Mouse (Mus musculus): ENCODE data around the gene Atg2b. TPM values are rescaled to one million over a fixed set of nuclear protein-coding genes. Genes with fewer than 3 reads are reported as not detected.

The Atg2b gene
- 6.5 TPM for polyA plus RNA-seq (2017; shearing (Covaris generic))

GRCm38 (mm10) chr12:105685001-105685691, at the start of gene Atg2b:
Gene Atg2b, minus strand, starts transcription at chr12:105685211.

GRCm38 (mm10) chr12:105705799-105706487, 20.9 kb upstream of the Atg2b start, which contains the start of gene Ak7:
Gene Ak7, plus strand, starts transcription at chr12:105705976.

GRCm38 (mm10) chr12:105683933-105684901, 794 bp downstream of the Atg2b start, which contains the start of gene Gskip:
Gene Gskip, plus strand, starts transcription at chr12:105684829.

GRCm38 (mm10) chr12:105602581-105603210, 82.3 kb downstream of the Atg2b start, which contains the start of gene Bdkrb1:
Gene Bdkrb1, plus strand, starts transcription at chr12:105603085.

Other genes starting within 250 kb of the Atg2b start
- 0.53 TPM for gene D430019H16Rik, start 231.4 kb downstream of the Atg2b start, polyA plus RNA-seq (2017; shearing (Covaris generic))
- not detected for gene Bdkrb2, start 122.0 kb downstream of the Atg2b start, polyA plus RNA-seq (2017; shearing (Covaris generic))
- gene Bdkrb1, start 82.1 kb downstream of the Atg2b start, polyA plus RNA-seq (2017; shearing (Covaris generic)) = 0.41 TPM
- 44.8 TPM for gene Gskip, start 382 bp downstream of the Atg2b start, polyA plus RNA-seq (2017; shearing (Covaris generic))
- 0.66 TPM for gene Ak7, start 20.8 kb upstream of the Atg2b start, polyA plus RNA-seq (2017; shearing (Covaris generic))
- gene Papola, start 99.5 kb upstream of the Atg2b start, polyA plus RNA-seq (2017; shearing (Covaris generic)) = 294 TPM

All from CD4-positive, CD25-positive, alpha-beta regulatory T cell, adult 9 weeks (primary cell).